Comparison of ENCODE assay signal across 11 mouse cellular contexts in genomic region chr10:80044087-80044486, GRCm38 (mm10). TPM values are rescaled to one million over a fixed set of nuclear protein-coding genes. Genes with fewer than 3 reads are reported as not detected.
DNase-seq lines count a peak whose midpoint lies in the region; ATAC-seq and TF ChIP-seq lines count a peak whose summit lies in the region.
"Had no signal": no experiment of that assay in that cellular context is flagged by ENCODE, and none has a peak within 500 bp of the region (broad histone marks: within the 10 kb centered on the region; RNA-seq: fewer than 3 reads in every experiment).

No protein-coding gene starts in this region.

- H3K4me2 ChIP-seq in liver, embryonic 13.5 days = no peak overlapping the region
- H3K4me2 ChIP-seq: heart, embryonic 11.5 days had no signal

- peaks cover 12% of the 10 kb centered on the region; the same call in 1 of the 2 replicates for H3K27me3 ChIP-seq in hindbrain, embryonic 10.5 days (ENCODE audit: insufficient read depth, poor library complexity, severe bottlenecking)
- no peaks in the 10 kb centered on the region for H3K27me3 ChIP-seq in liver, embryonic 13.5 days

- ATAC-seq in liver, embryonic 13.5 days (ENCODE audit: low read depth) = no peak
- no peak for ATAC-seq in megakaryocyte-erythroid progenitor cell, adult 5-6 weeks (replicated peaks; ENCODE audit: low FRiP score, low TSS enrichment, poor library complexity, severe bottlenecking)

- no peaks in the 10 kb centered on the region for H3K9me3 ChIP-seq in hindbrain, embryonic 10.5 days
- no peaks in the 10 kb centered on the region for H3K9me3 ChIP-seq in liver, embryonic 13.5 days (replicated peaks)

- H3K4me3 ChIP-seq in left cerebral cortex, adult 2 months = no peak overlapping the region
- H3K4me3 ChIP-seq in hindbrain, embryonic 10.5 days = peak overlapping the region; percentile 18; the same call in 1 of the 2 replicates
- no peak overlapping the region for H3K4me3 ChIP-seq in liver, embryonic 13.5 days (replicated peaks)

- H3K36me3 ChIP-seq in hindbrain, embryonic 10.5 days = no peaks in the 10 kb centered on the region
- H3K36me3 ChIP-seq in liver, embryonic 13.5 days = no peaks in the 10 kb centered on the region

- H3K27ac ChIP-seq in left cerebral cortex, adult 2 months = peak overlapping the region; percentile 67
- peak overlapping the region; percentile 84 for H3K27ac ChIP-seq in hindbrain, embryonic 10.5 days
- peak overlapping the region; percentile 37; the same call in 1 of the 2 replicates for H3K27ac ChIP-seq in liver, embryonic 13.5 days

- no peak overlapping the region for H3K9ac ChIP-seq in liver, embryonic 13.5 days

- intact Hi-C loops in left cerebral cortex, adult 2 months (cut with DNase I) = no loop called here

- H3K4me1 ChIP-seq in hindbrain, embryonic 10.5 days (replicated peaks) = peaks cover 48% of the 10 kb centered on the region
- peaks cover 47% of the 10 kb centered on the region for H3K4me1 ChIP-seq in liver, embryonic 13.5 days (replicated peaks)

- TF ChIP-seq CTCF in left cerebral cortex, adult 2 months (IDR thresholded peaks at IDR 0.05) = no peak

- WGBS in hindbrain, embryonic 10.5 days = 27% methylated on average over 4 of the region's 4 CpGs
- 78% methylated on average over 4 of the region's 4 CpGs for WGBS in liver, embryonic 13.5 days (ENCODE audit: insufficient replicate concordance)

- no peak for DNase-seq in left cerebral cortex, adult 2 months (ENCODE audit: extremely low spot score in 1 of 2, low spot score in 2 of 2)
- no peak for DNase-seq in left cerebral cortex, adult 9 months (ENCODE audit: low spot score in 2 of 2)
- peak; percentile 59 for DNase-seq in hindbrain, embryonic 10.5 days (ENCODE audit: low spot score)
- DNase-seq in liver, embryonic 13.5 days = peak; percentile 39
- peak; percentile 54 for DNase-seq in retina, embryonic 14.5 days (ENCODE audit: low spot score)
- DNase-seq in kidney, postnatal 36 days = no peak
- DNase-seq: cerebellum, postnatal 36 days; lung, postnatal 10 days; thymus, postnatal 14 days had no signal

RNA-seq across cellular contexts. Expression of gene Gpx4, which starts 2.9 kb away (rescaled TPM):
- total RNA-seq in left cerebral cortex, adult 2 months (2021) = 100 to 1,000 TPM; 494 to 526 TPM
- polyA plus RNA-seq in hindbrain, embryonic 10.5 days (2016; fragmentation: Nextera tagmentation; extraction: Ambion mirVana) = 681 and 705 TPM in 2 replicates
- polyA plus RNA-seq in liver, embryonic 13.5 days (2015; fragmentation: Nextera tagmentation; extraction: Ambion mirVana) = 677 TPM in 2 replicates
- 566 and 603 TPM in 2 replicates for total RNA-seq in megakaryocyte-erythroid progenitor cell, adult 5-6 weeks (2014; fragmentation: Nextera tagmentation)
- total RNA-seq in megakaryocyte-erythroid progenitor cell, adult 5-6 weeks (2017) = 483 and 498 TPM in 2 replicates

RNA-seq across cellular contexts. Expression of gene Polr2e, which starts 4.5 kb away (rescaled TPM):
- total RNA-seq in left cerebral cortex, adult 2 months (2021) = 10 to 100 TPM; 73.0 to 76.0 TPM
- 261 and 268 TPM in 2 replicates for polyA plus RNA-seq in hindbrain, embryonic 10.5 days (2016; fragmentation: Nextera tagmentation; extraction: Ambion mirVana)
- polyA plus RNA-seq in liver, embryonic 13.5 days (2015; fragmentation: Nextera tagmentation; extraction: Ambion mirVana) = 120 and 122 TPM in 2 replicates
- 145 and 157 TPM in 2 replicates for total RNA-seq in megakaryocyte-erythroid progenitor cell, adult 5-6 weeks (2014; fragmentation: Nextera tagmentation)
- total RNA-seq in megakaryocyte-erythroid progenitor cell, adult 5-6 weeks (2017) = 142 and 150 TPM in 2 replicates

RNA-seq across cellular contexts. Expression of gene Arhgap45, which starts 27.6 kb away (rescaled TPM):
- 1 to 10 TPM; 3.5 TPM for total RNA-seq in left cerebral cortex, adult 2 months (2021)
- polyA plus RNA-seq in hindbrain, embryonic 10.5 days (2016; fragmentation: Nextera tagmentation; extraction: Ambion mirVana) = 8.4 and 9.0 TPM in 2 replicates
- 14.3 and 14.9 TPM in 2 replicates for polyA plus RNA-seq in liver, embryonic 13.5 days (2015; fragmentation: Nextera tagmentation; extraction: Ambion mirVana)
- 76.2 and 103 TPM in 2 replicates for total RNA-seq in megakaryocyte-erythroid progenitor cell, adult 5-6 weeks (2014; fragmentation: Nextera tagmentation)
- total RNA-seq in megakaryocyte-erythroid progenitor cell, adult 5-6 weeks (2017) = 52.8 and 64.4 TPM in 2 replicates

RNA-seq across cellular contexts. Expression of gene Abca7, which starts 47.8 kb away (rescaled TPM):
- 10 to 100 TPM; 13.5 to 13.8 TPM for total RNA-seq in left cerebral cortex, adult 2 months (2021)
- 4.4 and 6.0 TPM in 2 replicates for polyA plus RNA-seq in hindbrain, embryonic 10.5 days (2016; fragmentation: Nextera tagmentation; extraction: Ambion mirVana)
- polyA plus RNA-seq in liver, embryonic 13.5 days (2015; fragmentation: Nextera tagmentation; extraction: Ambion mirVana) = 6.3 and 7.4 TPM in 2 replicates
- 27.0 and 32.9 TPM in 2 replicates for total RNA-seq in megakaryocyte-erythroid progenitor cell, adult 5-6 weeks (2014; fragmentation: Nextera tagmentation)
- 11.0 and 12.1 TPM in 2 replicates for total RNA-seq in megakaryocyte-erythroid progenitor cell, adult 5-6 weeks (2017)

RNA-seq across cellular contexts. Expression of gene Cnn2, which starts 55.7 kb away (rescaled TPM):
- 1 to 10 TPM; 5.6 to 8.0 TPM for total RNA-seq in left cerebral cortex, adult 2 months (2021)
- 201 and 223 TPM in 2 replicates for polyA plus RNA-seq in hindbrain, embryonic 10.5 days (2016; fragmentation: Nextera tagmentation; extraction: Ambion mirVana)
- 45.8 and 49.6 TPM in 2 replicates for polyA plus RNA-seq in liver, embryonic 13.5 days (2015; fragmentation: Nextera tagmentation; extraction: Ambion mirVana)
- total RNA-seq in megakaryocyte-erythroid progenitor cell, adult 5-6 weeks (2014; fragmentation: Nextera tagmentation) = 18.0 and 24.6 TPM in 2 replicates
- 13.8 and 25.6 TPM in 2 replicates for total RNA-seq in megakaryocyte-erythroid progenitor cell, adult 5-6 weeks (2017)

Comparison
In these comparisons a context has a peak if more than half of its experiments do, and no peak if none do; other contexts are left out.
1. DNase-seq: peak in hindbrain, embryonic 10.5 days (single experiment), liver, embryonic 13.5 days (single experiment) and retina, embryonic 14.5 days (single experiment); none in left cerebral cortex, adult 2 months (0 of 2), left cerebral cortex, adult 9 months (0 of 2) and kidney, postnatal 36 days (0 of 2).
2. RNA of gene Arhgap45, which starts 27.6 kb away (total RNA-seq): 52.8 to 103 TPM in megakaryocyte-erythroid progenitor cell, adult 5-6 weeks; 3.5 TPM in left cerebral cortex, adult 2 months; every median in the first group is over 10 times any median in the second.
3. Peak in every context shown above with its lines, with median percentiles within 50 percentile points of each other: H3K27ac ChIP-seq.